Mouse (Mus musculus): ENCODE data around the gene Efnb3.

Gene Efnb3

DNA sequence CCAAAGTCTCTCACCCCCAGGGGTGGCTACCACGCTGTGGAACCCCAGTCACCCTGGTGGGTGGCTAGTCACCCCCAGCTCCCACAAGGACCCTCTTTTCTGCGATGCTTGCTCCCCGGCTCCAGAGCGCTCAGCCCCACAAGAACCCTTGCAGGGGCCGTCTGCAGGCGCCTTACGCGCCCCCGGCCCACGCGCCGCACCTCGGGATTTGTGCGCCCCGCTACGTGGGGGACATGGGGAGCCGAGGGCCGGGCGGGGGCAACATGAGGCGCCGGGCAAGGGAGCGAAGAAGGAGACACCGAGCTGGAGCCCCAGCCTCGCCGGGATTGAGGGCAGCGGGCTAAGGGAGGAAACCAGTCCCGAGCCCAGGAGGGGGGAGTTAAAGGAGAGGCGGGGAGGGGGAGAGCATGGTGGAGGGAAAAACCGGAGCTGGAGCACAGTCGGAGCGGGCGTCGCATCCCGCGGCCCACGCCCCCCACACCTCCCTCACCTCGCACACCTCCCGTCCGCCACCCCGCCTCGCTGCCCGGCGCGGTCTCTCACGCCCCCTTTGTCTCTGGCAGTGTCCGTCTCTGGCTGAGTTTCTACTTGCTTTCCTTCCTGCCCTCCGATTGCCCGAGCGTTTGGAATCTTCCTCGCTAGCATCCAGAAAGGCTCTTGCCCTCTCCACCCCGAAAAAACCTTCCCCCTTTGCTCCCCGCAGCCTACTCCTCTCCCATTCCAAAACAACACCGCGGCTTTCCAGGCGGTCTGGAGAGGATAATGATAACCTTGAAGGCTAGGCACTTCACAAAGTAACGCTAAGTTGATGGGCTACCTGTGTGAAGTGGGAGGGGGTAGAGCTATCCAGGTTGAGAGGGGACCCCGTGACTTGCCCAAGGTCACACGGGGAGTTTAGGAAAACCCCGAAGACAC lies at the start of gene Efnb3:
Efnb3 (minus strand) TSS at position 355 of the 915 bp plus-strand sequence.
- DNase-seq (ENCODE audit: low read depth in 1 of 2, low spot score in 2 of 2): no peak

DNA sequence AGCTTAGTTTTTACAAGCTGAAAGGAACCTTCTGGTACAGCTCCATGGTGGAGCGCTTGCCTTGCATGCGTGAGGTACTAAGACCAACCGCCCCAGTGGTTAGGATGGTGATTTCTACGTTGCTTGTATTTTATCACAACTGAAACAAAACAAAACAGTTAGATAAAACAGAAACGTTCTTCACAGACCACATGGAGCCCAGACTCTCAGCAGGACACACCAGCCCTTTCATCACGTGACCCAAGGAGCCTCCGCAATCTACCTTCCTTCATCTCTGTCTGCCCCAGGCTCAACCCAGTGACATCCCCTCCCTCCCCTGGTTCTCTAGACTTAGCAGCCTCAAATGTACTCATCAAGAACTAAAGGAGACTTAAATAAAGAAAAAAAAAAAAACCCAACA lies 49.4 kb upstream of the Efnb3 start:
- DNase-seq (ENCODE audit: low read depth in 1 of 2, low spot score in 2 of 2): no peak

DNA sequence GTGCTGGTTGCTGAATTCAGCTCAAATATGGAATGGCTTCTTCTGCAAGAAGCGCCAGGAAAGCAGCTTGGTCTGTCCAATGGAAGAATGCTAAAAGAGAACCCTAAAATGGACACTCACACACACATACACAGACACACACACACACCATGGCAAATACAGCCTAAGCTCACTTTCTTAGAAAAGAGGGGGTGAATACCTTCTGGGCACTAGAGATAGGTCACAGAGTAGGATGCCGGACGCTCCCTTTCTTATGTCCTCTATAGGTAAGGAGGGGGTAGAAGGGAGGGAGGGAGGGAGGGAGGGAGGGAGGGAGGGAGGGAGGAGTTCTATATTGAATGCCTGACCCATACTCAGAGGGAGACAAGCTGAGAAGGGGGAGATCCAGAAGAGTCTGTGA lies 48.5 kb upstream of the Efnb3 start:
- DNase-seq (ENCODE audit: low read depth in 1 of 2, low spot score in 2 of 2): no peak

DNA sequence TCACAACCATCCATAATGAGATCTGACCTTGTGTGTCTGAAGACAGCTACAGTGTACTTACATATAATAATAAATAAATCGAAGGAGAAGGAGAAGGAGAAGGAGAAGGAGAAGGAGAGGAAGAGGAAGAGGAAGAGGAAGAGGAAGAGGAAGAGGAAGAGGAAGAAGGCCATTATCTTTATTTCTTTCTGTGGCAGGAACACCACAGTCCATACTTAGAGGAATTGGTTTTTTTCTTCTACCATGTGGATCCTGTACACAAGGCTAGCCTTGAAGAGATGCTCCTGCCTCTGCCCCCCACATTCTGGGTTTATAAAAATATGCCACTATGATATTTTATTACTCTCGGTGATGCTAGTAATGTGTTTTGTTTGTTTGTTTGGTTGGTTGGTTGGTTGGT lies 46.8 kb upstream of the Efnb3 start:
- DNase-seq (ENCODE audit: low read depth in 1 of 2, low spot score in 2 of 2): no peak

DNA sequence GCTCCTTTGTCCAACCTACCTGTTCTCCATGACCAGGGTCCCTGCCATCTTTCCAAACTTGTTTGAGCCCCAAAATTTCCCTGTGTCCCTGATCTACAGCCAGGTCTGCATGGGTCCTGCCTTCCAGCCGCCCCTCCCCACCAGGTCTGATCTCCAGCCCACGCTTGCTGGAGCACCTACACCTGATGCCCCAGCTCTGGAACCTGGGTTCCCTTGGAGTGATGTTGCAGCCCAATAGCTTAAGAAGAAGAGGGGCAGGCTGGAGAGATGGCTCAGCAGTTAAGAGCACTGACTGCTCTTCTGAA lies 46.4 kb upstream of the Efnb3 start:
- DNase-seq (ENCODE audit: low read depth in 1 of 2, low spot score in 2 of 2): no peak

DNA sequence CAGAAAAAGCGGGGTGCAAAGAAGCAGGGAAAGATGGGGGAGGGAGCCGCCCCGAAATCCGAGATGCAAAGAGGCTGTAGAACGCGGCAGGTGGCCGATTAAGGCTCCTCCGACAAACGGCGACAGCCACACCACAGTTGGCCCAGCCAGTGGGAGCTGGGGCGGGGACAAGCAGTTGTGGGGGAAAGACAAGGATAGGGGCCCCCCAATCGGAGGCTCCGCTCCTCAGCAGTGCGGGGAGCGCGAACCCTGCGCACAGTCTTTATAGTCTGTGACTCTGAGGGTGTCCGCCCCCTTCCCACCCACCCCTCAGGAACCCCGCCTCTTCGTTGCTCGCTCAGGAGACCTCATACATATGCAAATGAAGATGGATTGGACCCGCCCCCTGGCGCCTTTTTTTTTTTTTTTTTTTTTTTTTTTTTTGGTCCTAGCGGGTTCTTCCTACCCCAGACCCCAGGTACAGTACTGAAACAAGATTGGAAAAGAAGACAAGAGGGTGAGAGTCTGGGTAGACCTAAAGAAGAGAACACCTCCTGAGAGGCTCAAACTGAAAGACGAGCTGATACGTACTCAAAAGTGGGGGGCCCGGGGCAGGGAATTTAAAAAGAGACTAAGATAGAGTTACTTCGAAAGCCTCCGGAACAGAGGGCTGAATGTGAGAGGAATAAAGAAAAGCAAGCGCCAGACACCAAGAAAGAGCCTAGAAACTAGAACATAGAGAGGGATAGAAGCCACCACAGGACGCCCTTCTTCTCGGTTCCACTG lies 45.9 kb upstream of the Efnb3 start, which contains the start of gene Atp1b2:
Atp1b2 (minus strand) TSS at position 217 of the 765 bp plus-strand sequence.
- DNase-seq (ENCODE audit: low read depth in 1 of 2, low spot score in 2 of 2): no peak

DNA sequence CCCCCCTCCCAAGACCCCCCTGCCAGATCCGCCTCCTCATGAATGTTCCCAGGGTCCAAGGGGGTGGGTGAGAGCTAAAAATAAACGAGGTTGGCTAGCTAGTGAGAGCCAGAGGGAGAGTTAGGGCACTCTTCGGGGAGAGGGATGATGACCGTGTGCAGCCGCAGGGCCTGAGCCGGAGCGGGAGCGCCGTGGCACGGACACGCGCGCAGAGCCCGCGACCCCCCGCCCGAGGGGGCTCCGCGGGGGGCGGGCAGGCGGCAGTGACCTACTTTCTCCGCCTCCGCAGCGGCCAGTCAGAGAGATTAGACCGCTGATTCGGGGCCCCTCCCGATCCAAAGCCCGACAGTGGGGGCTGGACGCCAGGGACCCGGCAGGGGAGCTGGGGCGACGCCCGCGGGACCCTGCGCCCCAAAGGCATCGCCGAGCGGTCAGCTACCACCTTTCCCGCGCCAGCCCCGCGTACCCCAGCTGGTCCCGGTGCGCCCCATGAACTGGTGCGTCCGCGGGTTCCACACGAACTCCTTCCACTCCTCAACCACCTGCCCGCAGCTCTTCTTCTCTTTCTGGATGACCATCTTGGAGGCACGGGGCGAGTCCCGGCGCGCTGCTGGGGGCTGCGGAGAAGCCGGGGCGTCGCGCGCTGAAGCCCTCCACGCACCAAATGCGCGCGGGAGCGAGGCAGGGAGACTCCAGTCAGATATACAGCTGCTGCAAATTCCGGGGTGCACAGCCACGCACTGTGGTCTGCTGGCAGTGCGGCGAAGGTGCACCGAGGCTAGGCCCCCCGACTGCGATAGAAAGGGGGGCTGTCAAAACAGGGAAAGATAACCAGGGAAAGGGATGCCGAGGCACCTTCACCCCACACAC lies 45.0 kb upstream of the Efnb3 start:
- DNase-seq (ENCODE audit: low read depth in 1 of 2, low spot score in 2 of 2): no peak

DNA sequence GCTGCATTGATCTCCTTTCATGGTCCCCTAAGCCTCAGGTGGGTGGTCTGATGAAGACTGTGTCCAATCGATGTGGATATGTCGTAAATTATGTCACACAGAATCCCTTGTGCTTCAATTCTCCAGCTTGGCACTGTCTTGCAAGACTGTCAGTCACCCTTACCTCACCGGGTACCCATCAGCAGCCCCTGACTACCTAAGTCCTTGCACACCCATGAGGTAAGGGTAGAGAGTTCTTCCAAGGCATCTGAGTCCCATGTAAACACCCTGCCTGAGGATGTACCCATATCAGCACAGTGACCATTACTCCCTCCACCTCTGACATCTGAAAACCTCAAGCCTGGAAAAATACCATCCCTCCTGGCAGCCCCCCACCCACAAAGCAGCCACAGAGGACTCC lies 44.3 kb upstream of the Efnb3 start:
- DNase-seq (ENCODE audit: low read depth in 1 of 2, low spot score in 2 of 2): no peak

DNA sequence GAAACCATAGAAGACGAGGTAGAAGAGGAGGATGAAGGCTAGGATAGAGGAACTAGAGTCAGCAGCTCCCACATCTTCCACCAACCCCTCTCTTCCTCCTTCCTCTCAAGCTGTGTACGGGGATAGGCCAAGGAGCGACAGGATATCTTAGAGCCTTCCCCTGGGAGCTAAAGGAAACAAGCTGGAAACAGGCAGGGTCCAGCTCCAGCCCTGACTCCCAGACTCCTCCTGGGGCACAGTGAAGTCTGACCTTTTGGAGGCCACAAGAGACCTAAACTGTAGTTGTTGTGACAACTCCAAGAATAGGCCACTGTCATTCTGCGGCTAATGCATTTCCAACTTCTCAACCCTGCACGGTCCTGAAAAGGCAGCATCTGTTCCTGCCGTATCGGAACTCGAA lies 43.5 kb upstream of the Efnb3 start:
- DNase-seq (ENCODE audit: low read depth in 1 of 2, low spot score in 2 of 2): no peak

DNA sequence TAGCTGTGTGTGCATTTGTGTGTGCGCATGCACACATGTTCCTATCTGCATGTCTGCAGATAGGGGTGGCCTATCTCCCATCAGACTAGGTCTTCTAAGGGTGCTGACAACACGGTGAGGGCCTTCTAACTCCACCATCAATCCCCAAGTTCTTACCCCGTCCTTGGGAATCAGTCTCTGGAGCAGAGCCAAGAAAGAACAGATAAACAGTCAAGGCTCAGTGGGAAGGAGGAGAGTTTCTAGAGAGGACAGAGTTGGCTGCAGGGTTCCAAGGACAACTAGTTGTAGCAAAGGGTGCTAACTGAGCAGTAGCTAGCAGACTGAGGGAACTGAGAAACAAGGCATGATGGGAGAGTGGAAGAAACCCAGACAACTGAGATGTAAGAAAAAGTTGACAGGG lies 41.8 kb upstream of the Efnb3 start:
- no peak for DNase-seq (ENCODE audit: low read depth in 1 of 2, low spot score in 2 of 2)

DNA sequence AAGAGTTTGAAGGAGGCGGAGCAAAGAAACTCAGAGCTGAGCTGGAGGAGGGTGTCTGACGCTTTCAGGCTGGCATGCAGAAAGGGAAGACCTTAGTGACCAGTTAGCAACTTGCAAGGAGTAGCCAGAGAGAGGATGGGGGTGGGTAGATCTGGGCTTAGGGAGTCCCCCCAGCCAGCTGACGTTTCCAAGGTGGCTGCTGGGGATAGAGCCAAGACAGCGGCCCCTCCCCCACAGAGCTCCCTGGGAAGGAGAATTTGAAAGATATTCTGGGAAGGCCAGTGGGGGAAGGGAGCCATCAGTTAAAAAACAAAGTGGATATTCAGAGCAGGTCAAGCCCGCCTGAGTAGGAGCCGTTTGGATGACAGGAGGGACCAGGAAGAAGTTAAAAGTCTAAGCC lies 40.1 kb upstream of the Efnb3 start:
- no peak for DNase-seq (ENCODE audit: low read depth in 1 of 2, low spot score in 2 of 2)

DNA sequence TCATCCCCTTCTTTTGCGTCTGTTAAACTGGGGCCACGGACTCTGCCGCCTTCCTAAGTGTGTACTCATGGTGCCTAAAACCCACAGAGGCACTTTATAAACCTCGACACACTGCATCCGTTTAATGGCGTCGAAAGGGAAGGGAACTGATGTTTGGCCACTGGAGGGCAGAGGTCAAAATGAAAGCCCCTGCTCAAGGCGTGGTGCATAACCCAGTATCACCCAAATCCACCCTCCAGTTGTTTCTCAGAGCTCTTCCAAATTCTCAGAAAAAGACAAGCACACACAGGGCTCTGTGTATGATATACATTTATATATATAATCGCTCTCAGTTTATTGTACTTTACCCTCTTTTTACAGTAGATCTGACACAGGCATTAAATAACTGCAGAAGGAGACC lies 39.4 kb upstream of the Efnb3 start:
- no peak for DNase-seq (ENCODE audit: low read depth in 1 of 2, low spot score in 2 of 2)

DNA sequence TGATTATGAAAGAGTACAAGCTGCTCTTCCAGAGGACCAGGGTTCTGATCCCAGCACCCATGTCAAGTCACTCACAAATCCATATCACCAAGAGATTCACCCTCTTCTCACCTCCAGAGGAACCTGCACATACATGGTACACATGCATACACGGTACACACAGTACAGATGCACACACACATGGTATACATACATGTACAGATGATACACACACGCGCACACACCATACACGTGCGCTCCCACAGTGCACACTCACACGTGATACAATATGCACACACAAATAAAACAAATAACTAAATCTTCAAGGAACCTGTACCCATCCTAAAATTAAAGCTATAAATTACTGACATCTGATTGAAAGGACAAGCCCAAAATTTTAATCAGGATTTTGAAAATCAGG lies 34.8 kb upstream of the Efnb3 start:
- no peak for DNase-seq (ENCODE audit: low read depth in 1 of 2, low spot score in 2 of 2)

DNA sequence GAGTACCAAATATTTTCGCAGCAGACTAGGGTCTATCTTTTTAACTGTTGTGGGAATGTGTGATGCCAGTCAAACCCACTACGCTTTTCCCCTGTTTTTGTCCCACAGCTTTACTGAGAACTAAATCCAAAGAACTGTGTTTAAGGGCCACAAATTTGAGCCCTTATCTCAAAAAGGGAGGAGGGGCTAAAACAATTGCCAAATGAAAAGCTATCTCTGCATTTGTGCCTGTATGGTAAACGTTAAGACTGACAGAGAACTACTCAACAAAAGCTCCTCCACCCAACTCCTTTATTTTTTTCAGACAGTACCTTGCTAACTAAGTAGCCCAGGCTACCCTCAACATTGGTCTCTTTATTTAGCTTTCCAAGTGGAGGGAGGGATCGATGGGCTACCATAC lies 32.8 kb upstream of the Efnb3 start:
- DNase-seq (ENCODE audit: low read depth in 1 of 2, low spot score in 2 of 2): no peak

DNA sequence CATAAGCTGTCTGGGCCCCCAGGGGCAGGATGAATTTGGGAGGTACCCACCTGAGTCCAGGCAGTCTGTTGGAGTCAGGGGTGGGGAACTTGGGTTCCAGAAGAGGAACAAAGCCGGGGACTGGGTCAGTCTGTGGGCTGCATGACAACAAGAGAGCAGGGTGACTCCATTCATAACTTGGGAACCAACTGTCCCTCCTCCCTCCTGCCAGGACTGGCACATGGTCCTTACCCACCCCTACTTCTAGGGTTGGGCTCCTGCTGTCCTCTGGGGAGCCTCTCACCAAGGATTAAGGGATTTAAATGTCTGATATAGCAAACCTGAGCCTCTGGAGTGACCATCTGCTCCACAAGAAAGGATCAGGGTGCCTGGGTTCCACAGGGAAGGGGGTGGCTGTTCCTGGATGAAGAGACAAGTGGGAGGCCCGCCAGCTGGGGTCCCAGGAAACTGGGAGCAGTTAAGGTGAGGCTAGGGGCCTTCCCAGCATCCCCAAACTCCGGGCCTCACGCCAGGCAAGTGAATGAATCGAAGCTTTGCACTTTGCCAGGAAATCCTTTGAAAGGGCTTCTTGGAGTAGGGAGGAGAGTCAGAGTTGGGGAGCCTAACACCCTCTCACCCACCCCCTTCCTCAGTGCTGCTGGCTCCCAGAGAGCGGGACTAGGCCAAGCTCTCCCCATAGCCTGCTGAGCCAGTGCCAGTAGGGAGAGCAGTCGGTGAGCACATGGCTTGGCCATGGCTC lies 32.1 kb upstream of the Efnb3 start:
- no peak for DNase-seq (ENCODE audit: low read depth in 1 of 2, low spot score in 2 of 2)

DNA sequence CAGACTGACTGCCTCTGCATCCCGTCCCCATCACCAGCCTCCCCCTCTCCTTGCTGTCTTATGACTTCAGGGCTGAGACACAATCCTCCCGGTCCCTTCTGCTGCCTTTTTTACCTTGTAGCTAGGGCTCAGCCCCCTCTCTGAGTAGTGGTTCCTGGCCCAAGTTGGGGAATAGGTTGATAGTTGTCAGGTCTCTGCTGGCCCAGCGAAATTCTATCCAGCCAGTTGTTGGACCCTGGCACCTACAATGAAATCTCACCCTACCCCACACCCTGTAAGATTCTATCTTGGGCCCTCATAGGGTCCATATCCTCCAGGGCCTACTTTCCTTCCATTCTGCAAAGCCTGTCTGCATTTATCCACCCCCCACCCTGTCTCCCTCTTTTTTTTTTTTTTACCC lies 31.4 kb upstream of the Efnb3 start:
- no peak for DNase-seq (ENCODE audit: low read depth in 1 of 2, low spot score in 2 of 2)

DNA sequence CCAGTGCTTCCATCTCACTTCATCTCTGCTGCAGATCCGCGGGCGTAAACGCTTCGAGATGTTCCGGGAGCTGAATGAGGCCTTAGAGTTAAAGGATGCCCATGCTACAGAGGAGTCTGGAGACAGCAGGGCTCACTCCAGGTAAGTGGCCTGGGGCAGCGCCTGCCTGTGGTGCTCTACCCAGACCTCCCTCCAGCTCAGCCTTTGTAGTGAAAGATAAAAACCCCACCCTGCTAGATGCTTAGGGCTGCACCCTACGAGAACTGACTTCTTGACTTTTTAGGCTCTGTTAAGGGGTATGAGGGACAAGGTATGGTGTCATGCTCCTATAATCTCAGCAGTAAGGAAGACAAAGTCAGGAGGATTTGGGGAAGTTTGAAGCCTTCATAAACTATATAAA lies 30.6 kb upstream of the Efnb3 start:
- no peak for DNase-seq (ENCODE audit: low read depth in 1 of 2, low spot score in 2 of 2)

DNA sequence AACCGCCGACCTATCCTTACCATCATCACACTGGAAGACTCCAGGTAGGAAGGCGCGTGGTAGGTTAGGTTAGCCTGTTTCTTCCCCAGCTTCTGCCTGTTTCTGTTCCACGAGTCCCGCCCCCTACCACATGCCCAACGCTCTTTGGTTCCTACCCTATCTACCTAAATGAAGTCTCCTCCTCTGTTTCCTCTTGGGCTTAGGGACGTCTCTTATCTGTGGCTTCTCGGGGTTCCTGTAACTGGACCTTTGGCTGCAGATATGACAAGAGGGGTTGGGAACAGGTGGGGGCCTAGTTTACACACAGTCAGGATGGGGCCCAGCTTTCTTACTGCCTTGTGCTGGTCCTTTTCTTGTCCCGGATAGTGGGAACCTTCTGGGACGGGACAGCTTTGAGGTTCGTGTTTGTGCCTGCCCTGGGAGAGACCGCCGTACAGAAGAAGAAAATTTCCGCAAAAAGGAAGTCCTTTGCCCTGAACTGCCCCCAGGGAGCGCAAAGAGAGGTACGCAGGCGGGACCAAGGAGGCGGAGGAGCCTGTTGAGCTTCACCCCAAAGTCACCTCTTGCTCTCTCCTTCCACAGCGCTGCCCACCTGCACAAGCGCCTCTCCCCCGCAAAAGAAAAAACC lies 29.3 kb upstream of the Efnb3 start:
- no peak for DNase-seq (ENCODE audit: low read depth in 1 of 2, low spot score in 2 of 2)

DNA sequence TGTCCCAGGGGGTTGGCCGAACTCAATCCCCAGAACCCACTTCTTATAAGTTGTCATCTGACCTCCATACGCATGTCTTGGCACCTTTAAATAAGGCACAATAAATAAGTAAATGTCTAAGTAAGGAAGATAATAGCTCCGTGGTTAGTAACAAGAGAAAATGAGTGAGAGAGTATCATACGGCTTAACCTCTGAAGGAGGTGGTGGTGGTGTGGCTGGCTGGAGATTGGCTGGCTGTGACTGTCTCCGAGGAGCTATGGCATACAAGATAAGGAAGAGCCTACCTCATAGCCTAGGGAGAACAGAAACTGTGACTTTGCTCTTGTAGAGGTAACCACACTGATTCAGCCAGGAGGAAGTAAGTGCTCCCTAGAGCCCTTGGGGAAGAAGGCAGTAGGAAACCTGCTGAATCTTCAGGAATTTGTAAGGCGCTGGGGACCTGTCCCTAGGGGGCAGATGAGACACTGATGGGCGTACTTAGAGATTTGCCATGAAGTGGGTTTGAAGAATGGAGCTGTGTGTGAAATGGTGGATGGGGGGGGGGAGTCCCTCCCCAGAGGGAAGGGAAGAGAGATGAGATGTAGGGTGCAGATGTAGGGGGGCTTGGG lies 25.8 kb upstream of the Efnb3 start:
- no peak for DNase-seq (ENCODE audit: low read depth in 1 of 2, low spot score in 2 of 2)

DNA sequence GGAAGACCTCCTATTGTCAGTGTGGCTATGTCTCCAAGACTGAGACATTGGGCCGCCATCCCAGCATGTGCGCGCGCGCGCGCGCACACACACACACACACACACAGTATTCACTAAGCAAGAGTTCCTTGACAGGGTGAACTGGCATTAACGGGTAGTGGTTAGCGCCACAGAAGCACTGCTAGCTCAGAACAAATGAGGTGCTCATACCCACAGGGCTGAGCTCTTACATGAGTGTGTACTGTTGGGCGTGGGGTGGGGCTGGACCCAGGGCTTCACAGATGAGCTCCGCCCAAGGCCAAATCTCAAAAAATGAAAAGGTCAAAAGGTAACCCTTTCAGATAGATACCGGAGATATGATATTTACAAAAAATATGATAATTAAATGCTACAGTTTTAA lies 24.9 kb upstream of the Efnb3 start:
- DNase-seq (ENCODE audit: low read depth in 1 of 2, low spot score in 2 of 2): no peak

Data from monocyte, adult 2 months (primary cell).